Mouse (Mus musculus) brain, embryonic 14.5 days (tissue): Measurements from ENCODE around the gene Cdyl.

Experiments used
- CTCF ChIP-seq: fragments of 200-500 bp; IDR thresholded peaks from 2 replicates; pipeline ENCODE4 v1.5.1; 2012; ENCODE audit warnings: inconsistent platforms, mild to moderate bottlenecking, moderate library complexity, borderline replicate concordance; ENCODE audit not compliant: insufficient read depth, insufficient read length; ENCODE audit errors: extremely low read depth
- POLR2A ChIP-seq: fragments of 200-500 bp; IDR thresholded peaks from 2 replicates; pipeline ENCODE4 v1.6.1; 2012; ENCODE audit warnings: mild to moderate bottlenecking, inconsistent platforms, borderline replicate concordance; ENCODE audit not compliant: poor library complexity, insufficient read depth, insufficient read length, severe bottlenecking; ENCODE audit errors: extremely low read depth

GRCm38 (mm10) chr13:35875396-35875795 lies 215.8 kb downstream of the Cdyl start:
- TF ChIP-seq CTCF (no peak), POLR2A (no peak)
